Mouse (Mus musculus): ENCODE results near the gene Mael.

The Mael gene

GRCm38 (mm10) chr1:166209371-166209770 is 29.2 kb downstream of the Mael start:
- no peak for DNase-seq (ENCODE audit: low read depth, low spot score)

DNA sequence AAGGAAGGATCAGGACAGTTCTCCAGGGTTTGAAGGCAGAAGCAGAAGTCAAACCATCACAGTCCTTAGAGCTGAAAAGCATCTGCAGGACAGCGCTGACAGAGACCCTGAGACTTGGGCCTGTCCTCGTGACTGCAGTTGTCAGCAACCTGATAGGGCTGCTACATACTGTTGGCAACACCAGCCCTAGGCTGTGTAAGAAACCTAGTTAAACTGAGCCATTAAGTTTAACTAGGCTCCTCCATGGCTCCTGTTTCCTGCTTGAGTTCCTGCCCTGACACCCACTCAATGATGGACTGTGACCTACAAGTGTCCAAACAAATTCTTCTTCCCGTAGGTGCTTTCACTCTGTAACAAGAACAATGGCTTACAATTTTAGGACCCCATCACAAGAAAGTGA is 33.4 kb downstream of the Mael start:
- DNase-seq (ENCODE audit: low read depth, low spot score): no peak

DNA sequence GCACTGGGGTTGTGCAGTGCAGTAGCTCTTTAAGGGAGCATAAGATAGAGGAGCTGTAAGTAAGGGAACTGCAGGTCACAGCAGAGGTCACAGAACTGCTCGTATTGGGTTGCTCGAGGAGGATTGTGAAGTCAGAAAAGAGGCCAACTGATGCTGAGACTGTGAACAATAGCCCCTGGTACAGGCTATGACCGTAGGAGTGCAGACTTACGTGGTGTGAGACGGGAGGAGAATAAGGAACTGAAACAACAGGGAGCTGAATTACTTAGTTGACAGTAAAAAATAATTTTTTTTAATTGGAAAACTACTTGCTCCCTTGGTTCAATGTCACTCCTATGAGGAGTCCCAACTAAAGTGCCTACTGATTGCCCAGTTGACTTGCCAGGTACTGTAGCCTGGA is 34.4 kb downstream of the Mael start:
- peak; percentile 60 for DNase-seq (ENCODE audit: low read depth, low spot score)

DNA sequence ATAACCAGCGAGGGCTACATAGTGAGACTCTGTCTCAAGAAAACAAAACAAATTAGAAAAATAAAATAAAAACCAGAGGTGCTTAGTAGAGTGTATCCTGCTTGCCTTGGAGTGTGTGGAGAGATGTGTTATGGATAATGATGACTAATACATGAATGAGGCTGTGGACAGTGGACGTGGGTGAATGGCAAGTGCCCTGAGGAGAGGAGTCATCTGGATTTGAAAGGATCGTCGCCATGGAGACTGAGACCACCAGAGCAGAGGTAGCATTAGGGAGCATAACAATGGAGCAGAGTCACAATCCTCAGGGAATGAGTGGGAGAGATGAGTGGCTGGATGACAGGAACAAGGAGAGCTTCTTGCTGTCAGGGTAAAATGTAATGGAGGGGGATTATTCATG is 48.7 kb downstream of the Mael start:
- DNase-seq (ENCODE audit: low read depth, low spot score): no peak

- no peak for DNase-seq (ENCODE audit: low read depth, low spot score)
These were observed 53.2 kb downstream of the Mael start for GRCm38 (mm10) chr1:166185357-166185756.

- no peak for DNase-seq (ENCODE audit: low read depth, low spot score)
These were observed 53.9 kb downstream of the Mael start for GRCm38 (mm10) chr1:166184391-166185229.

GRCm38 (mm10) chr1:166182952-166183627 is 55.5 kb downstream of the Mael start:
- no peak for DNase-seq (ENCODE audit: low read depth, low spot score)

- no peak for DNase-seq (ENCODE audit: low read depth, low spot score)
These were observed 57.0 kb downstream of the Mael start for GRCm38 (mm10) chr1:166181510-166181909.

DNA sequence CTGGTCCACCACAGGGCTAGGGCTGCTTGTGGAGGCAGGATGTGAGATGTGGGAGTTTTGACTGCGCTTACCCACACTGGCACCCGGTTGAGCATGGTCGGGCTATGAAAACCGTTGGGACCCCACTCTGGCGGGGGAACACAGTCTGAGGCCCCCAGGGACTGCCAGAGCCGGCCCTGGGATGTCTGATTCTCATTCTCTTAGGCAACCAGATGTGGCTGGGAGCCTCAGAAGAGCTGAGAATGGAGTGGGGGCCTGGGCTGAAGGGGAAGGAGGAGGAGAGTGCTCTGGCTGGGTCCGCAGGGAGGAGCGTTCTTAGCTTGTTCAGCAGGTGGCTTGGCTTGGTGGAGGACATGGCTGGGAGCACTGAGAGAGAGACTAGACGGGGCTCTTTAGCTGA is 64.9 kb downstream of the Mael start:
- DNase-seq (ENCODE audit: low read depth, low spot score): no peak

GRCm38 (mm10) chr1:166172992-166173391 is 65.6 kb downstream of the Mael start:
- no peak for DNase-seq (ENCODE audit: low read depth, low spot score)

DNA sequence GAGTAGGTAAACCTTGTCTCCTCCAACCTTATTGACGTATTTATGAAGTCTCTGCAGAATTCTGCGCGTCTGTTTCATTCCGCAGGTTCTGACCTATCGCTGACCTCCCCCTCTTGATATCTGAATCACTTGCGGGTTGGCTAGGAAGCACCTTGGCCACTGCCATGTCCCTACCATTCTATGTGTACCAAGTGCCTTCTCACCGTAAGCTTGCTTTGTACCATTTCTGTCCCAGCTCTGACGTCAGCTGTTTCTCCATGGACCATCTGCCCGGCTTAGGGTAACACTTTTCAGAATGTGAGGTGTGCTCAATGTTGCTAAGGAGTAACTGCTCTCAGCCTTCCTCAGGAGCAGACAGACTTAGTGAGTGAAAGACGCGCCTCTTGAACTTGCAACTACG is 67.7 kb downstream of the Mael start:
- DNase-seq (ENCODE audit: low read depth, low spot score): no peak

DNA sequence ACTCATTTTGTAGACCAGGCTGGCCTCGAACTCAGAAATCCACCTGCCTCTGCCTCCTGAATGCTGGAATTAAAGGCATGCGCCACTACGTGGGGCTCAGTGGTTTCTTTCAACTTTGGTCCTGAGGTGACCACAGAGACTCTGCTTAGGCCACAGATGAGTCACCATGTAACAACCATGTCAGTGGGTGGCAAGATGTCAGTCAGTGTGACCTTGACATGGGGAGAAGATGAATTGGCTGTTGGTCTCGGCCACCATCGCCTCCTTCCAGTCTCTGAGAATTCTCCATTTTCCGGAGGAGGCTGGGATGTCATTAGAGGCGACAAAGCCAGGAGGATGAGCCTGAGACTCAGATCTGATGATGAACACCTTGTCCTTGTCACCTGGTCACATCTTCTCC is 68.8 kb downstream of the Mael start:
- DNase-seq (ENCODE audit: low read depth, low spot score): no peak

- DNase-seq (ENCODE audit: low read depth, low spot score): no peak
These were observed 70.5 kb downstream of the Mael start for GRCm38 (mm10) chr1:166168017-166168416.

DNA sequence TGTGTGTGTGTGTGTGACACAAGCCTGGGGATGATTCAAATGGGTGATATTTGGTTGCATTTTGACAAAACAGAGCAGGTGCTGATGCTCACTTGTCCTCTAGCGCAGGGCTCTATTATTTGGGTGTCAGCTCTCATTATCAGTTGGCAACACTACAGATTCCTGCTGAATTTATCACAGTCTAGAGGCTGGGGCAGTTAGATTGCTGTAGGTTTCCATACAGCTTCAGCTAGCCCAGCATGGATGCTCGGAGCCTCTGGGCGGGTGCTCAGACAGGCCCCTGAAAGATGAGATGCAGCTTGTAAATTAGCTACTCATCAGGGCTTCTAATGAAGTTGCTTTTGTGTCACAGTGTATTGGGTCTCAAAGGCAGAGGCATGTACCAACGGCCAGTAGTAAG is 71.1 kb downstream of the Mael start:
- no peak for DNase-seq (ENCODE audit: low read depth, low spot score)

DNA sequence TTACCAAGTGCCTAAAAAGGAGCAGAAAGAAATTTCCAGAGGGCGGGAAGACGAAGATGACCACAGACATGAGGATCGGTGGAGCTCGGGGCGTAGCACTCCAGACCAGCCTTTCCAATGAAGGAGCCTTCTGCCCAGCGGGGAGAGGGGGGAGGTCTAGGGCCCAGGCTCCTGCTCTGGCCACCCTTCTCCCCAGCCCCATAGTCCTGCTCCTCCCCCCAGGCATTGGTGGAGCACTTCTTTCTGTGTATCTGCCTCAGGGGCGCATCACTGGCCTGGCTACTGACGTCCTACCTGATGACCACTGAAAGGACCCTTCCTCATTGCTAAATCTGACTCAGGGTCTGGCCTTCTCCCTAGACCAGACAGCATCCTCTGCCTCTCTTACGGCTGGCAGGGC is 73.4 kb downstream of the Mael start:
- DNase-seq (ENCODE audit: low read depth, low spot score): no peak

GRCm38 (mm10) chr1:166164580-166164979 is 74.0 kb downstream of the Mael start:
- DNase-seq (ENCODE audit: low read depth, low spot score): no peak

GRCm38 (mm10) chr1:166160569-166161445 is 77.7 kb downstream of the Mael start:
- peak; percentile 71 for DNase-seq (ENCODE audit: low read depth, low spot score)

DNA sequence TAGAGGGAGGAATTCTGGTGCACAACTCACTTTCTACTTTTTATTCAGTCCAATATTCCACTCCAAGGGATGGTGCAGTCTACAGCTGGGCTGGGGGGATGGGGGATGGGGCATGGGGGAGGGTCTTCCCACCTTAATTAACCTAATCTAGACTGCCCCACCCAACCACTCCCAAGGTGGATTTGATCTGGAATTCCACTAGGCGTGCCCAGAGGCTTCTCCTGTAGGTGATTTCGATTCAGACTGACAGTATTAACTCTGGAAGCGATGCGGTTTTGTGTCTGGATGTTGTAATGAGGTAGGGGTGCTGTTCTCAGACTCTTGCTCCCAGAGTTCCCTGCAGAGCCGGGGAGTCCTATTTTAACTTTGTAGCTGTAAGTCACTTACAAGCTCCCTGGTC is 78.4 kb downstream of the Mael start:
- DNase-seq (ENCODE audit: low read depth, low spot score): no peak

GRCm38 (mm10) chr1:166158664-166159063 is 79.9 kb downstream of the Mael start:
- DNase-seq (ENCODE audit: low read depth, low spot score): peak; percentile 40

GRCm38 (mm10) chr1:166157712-166158111 is 80.8 kb downstream of the Mael start:
- no peak for DNase-seq (ENCODE audit: low read depth, low spot score)

DNA sequence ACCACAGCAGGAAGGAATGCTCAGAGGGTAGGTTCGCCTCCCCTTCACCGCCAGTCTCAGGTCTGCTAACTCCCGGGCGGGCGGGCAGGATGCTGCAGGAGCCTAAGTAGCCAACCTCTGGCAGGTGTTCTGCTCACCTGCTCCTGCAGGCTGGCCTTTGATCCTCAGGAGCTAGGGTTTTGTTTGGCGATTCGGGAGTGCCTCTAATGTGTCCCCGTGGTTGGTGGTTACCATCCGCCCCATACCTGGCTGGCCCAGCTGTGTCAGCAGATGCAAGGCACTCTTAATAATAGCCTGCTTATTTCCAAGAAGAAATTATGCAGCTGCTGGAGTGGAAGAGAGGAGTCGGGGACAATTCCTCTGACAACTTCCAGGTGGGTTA is 83.4 kb downstream of the Mael start:
- no peak for DNase-seq (ENCODE audit: low read depth, low spot score)
